Mouse (Mus musculus) heart, adult 2 months (tissue): ENCODE data around the gene Eif4h. TPM values are rescaled to one million over a fixed set of nuclear protein-coding genes. Genes with fewer than 3 reads are reported as not detected.

Experiments
- DNase-seq, 2 experiments: peaks; one replicate each; pipeline ENCODE4 v3.0.0; 2021
- H3K27ac ChIP-seq: fragments of 200-600 bp; 2 replicates; pipeline ENCODE4 v1.8.1; 2022
- H3K27me3 ChIP-seq: fragments of 200-500 bp; 2 replicates; pipeline ENCODE4 v1.6.1; 2012; ENCODE audit warnings: mild to moderate bottlenecking, low read length, inconsistent platforms, mixed read lengths; ENCODE audit not compliant: control insufficient read depth, insufficient read depth
- H3K36me3 ChIP-seq: fragments of 200-500 bp; 2 replicates; pipeline ENCODE4 v1.6.1; 2012; ENCODE audit warnings: low read length, inconsistent platforms; ENCODE audit not compliant: control insufficient read depth, insufficient read depth
- H3K4me1 ChIP-seq: fragments of 200-500 bp; 2 replicates; pipeline ENCODE4 v1.6.1; 2011; ENCODE audit warnings: low read length; ENCODE audit not compliant: control insufficient read depth, insufficient read depth
- H3K4me3 ChIP-seq: fragments of 200-600 bp; 2 replicates; pipeline ENCODE4 v1.8.1; 2022
- H3K79me2 ChIP-seq: fragments of 200-500 bp; replicated peaks from 2 replicates; pipeline ENCODE4 v1.6.1; 2012; ENCODE audit warnings: mild to moderate bottlenecking, inconsistent platforms, low read length, moderate library complexity, mixed read lengths; ENCODE audit not compliant: control insufficient read depth, insufficient read depth
- H3K9ac ChIP-seq: fragments of 200-500 bp; 2 replicates; pipeline ENCODE4 v1.6.1; 2012; ENCODE audit warnings: low read depth, mild to moderate bottlenecking, control low read depth, inconsistent platforms, low read length, mixed read lengths
- CTCF ChIP-seq: fragments of 200-600 bp; IDR thresholded peaks from 2 replicates; pipeline ENCODE4 v1.8.1; 2022; ENCODE audit warnings: antibody characterized with exemption, mild to moderate bottlenecking, moderate library complexity
- EP300 ChIP-seq: fragments of 200-500 bp; IDR thresholded peaks from 2 replicates; pipeline ENCODE4 v1.6.1; 2011; ENCODE audit warnings: low read depth, low read length, control low read depth; ENCODE audit not compliant: insufficient read depth
- POLR2A ChIP-seq: fragments of 200-500 bp; IDR thresholded peaks from 2 replicates; pipeline ENCODE4 v1.6.1; 2011; ENCODE audit warnings: mild to moderate bottlenecking, low read depth, low read length, control low read depth; ENCODE audit not compliant: insufficient read depth
- WGBS: fragments of 180-500 bp; shearing (Covaris S2); methylation state at CpG from one replicate; pipeline ENCODE4 v1.1.7; 2018; 5-methylcytosine and 5-hydroxymethylcytosine counted together
- intact Hi-C: fragments of 180-260 bp; cut with DNase I; formaldehyde crosslinking; loops from one replicate; pipeline ENCODE4 v1.15.1; 2025
- microRNA-seq, 2 experiments: library from miRNA; unstranded; fragments of <30 nt; microRNA quantifications; one replicate each; pipeline ENCODE4 v1.2.0; 2021
- polyA plus RNA-seq: library from polyadenylated mRNA; depleted of rRNA; stranded (reverse); fragments of >200 nt; gene quantifications from 2 replicates; pipeline ENCODE4 v1.2.3, GENCODE M21; 2012; rRNA removed
- total RNA-seq, 2 experiments: library from RNA; stranded (reverse); gene quantifications; 2 replicates each; pipeline ENCODE4 v1.2.3; 2021

Eif4h gene
- total and polyA plus RNA-seq, 3 experiments: 126 to 137 (median 131) TPM

- H3K9ac ChIP-seq: peak overlapping the region; percentile 67
- peak; percentile 64 to 70 for DNase-seq
- under 1% methylated on average over 23 of the region's 23 CpGs for WGBS
- H3K27ac ChIP-seq: peak overlapping the region; percentile 93
- H3K27me3 ChIP-seq: no peaks in the 10 kb centered on the region
- no peaks in the 10 kb centered on the region for H3K79me2 ChIP-seq
- peaks cover 15% of the 10 kb centered on the region for H3K4me1 ChIP-seq
- H3K4me3 ChIP-seq: peak overlapping the region; percentile 61
- TF ChIP-seq EP300 (no peak), POLR2A (peak; percentile 82), CTCF (no peak)
- intact Hi-C loops: loop anchor here (1.0 kb wide), 1 partner anchor 20 kb away; the partner anchor contains the start of gene Clip2
- no peaks in the 10 kb centered on the region for H3K36me3 ChIP-seq
Measured at GRCm38 (mm10) chr5:134571730-134572507, 67.4 kb downstream of the Eif4h start.

Small RNAs within 50 kb of the gene (microRNA-seq; reads per million reads assigned to microRNA genes)
- gene Mir7228: 0 to 0.77 reads per million in 2 experiments

Other genes starting within 250 kb of the Eif4h start
- gene Gtf2ird1, start 182.8 kb downstream of the Eif4h start, total RNA-seq: 10 to 100 TPM; 23.8 to 26.4 TPM
- 13.4 and 18.0 TPM in 2 replicates for gene Gtf2ird1, start 182.8 kb downstream of the Eif4h start, polyA plus RNA-seq
- gene Clip2, start 87.1 kb downstream of the Eif4h start, total RNA-seq: 1 to 10 TPM; 7.0 to 8.0 TPM
- gene Clip2, start 87.1 kb downstream of the Eif4h start, polyA plus RNA-seq: 6.2 and 9.8 TPM in 2 replicates
- not detected for gene Syna, start 79.3 kb downstream of the Eif4h start, total RNA-seq
- not detected in 2 replicates for gene Syna, start 79.3 kb downstream of the Eif4h start, polyA plus RNA-seq
- 10 to 100 TPM; 21.0 to 24.6 TPM for gene Rfc2, start 58.1 kb downstream of the Eif4h start, total RNA-seq
- 32.5 and 44.8 TPM in 2 replicates for gene Rfc2, start 58.1 kb downstream of the Eif4h start, polyA plus RNA-seq
- gene Lat2, start 24.5 kb downstream of the Eif4h start, total RNA-seq: 1 to 10 TPM; 1.1 to 1.6 TPM
- 2.0 and 3.3 TPM in 2 replicates for gene Lat2, start 24.5 kb downstream of the Eif4h start, polyA plus RNA-seq
- 1 to 10 TPM; 4.0 to 5.0 TPM for gene Limk1, start 49.1 kb upstream of the Eif4h start, total RNA-seq
- 7.3 and 8.1 TPM in 2 replicates for gene Limk1, start 49.1 kb upstream of the Eif4h start, polyA plus RNA-seq
- gene Eln, start 107.8 kb upstream of the Eif4h start, total RNA-seq: 10 to 100 TPM; 33.5 to 49.9 TPM
- gene Eln, start 107.8 kb upstream of the Eif4h start, polyA plus RNA-seq: 124 and 131 TPM in 2 replicates